Mouse (Mus musculus): ENCODE measurements around the gene Znhit3.
"Not testable (repeated sequence)": the region's sequence is repeated elsewhere in the genome, so short reads cannot be mapped to it uniquely, and the experiment has no call there.

The Znhit3 gene

GRCm38 (mm10) chr11:84919951-84920350 is 3.8 kb upstream of the Znhit3 start:
- DNase-seq: no peak

DNA sequence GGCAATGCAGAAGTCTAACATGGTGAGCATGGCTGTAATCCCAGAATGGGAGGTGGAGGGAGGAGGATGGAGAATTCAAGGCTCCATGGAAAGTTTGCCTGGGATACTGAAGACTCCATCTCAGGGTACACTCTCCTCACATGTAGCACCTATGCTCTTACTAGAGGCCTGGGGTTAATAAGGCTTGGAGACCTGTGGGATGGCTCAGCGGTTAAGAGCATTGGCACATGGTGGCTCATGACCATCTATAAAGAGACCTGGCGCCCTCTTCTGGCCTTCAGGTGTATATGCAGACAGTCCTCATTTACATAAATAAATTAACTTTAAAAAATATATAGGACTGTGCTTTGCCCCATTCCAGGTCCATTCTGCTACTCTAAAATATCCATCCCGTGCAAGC is 3.1 kb upstream of the Znhit3 start:
- peak; percentile 37 to 72 for DNase-seq

DNA sequence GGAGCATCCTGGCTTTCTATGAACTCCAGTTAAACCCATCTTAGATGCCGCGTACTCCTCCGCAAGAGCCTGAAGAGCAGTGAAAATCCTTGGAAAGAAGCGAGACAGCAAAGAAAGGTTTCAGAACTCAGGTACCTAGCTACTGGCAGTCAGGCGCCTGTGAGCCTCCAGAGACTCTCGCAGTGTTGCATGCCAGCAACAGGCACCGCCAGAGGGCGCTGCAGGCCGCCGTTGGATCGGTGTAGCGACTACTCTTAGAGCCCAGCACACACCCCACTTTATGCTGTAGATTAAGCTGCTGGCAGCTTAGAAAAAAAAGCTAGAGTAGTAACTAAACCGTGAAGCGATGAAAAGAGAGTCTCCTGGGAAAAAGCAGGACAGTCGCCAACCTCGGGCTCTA is 2.3 kb upstream of the Znhit3 start:
- DNase-seq: peak; percentile 88 to 98

DNA sequence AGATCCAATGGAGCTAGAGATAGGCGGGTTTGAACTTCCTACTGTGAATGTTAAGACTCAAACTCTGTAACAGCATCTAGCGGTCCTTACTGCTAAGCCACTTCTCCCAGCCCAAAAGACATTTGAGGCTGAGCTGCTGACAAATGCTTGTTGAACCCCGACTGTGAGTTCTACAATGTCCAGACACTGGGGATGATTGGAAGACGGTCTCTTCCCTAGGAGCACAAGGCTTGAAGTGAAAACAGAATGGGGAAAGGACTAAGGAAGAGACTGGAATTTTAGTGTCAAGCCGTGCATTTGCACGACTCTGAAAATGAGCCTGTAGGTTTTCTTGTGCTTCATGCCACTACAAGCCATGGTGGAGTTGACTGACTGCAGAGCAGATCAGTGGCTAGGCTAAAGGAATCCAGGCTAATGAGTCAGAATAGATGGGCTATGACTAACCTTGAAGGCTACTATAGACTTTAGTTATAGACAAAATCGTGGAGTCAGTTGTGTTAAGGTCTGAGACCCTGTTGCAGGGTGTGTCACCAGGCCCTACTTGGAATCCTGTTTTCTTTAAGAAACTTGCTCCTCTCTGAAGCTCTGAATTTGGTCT is 636 bp upstream of the Znhit3 start:
- no peak for DNase-seq

DNA sequence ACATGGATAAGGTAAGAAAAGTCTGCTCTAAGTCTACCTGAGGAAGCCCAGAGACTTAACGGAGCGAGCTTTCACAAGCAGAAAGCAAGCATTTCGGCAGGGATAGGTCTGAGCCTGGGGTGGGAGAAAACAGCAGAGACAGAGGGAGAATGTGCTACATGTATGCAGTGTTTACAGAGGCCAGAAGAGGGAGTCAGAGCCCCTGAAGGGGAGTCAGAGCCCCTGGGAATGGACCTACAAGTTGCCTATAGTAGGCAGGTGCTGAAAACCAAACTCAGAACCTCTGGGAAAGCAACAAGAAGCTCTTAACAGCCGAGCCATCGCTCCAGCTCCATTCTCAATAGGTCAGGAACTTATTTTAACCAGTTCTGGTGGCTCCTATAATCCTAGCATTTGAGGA is 1.5 kb downstream of the Znhit3 start:
- no peak for DNase-seq

DNA sequence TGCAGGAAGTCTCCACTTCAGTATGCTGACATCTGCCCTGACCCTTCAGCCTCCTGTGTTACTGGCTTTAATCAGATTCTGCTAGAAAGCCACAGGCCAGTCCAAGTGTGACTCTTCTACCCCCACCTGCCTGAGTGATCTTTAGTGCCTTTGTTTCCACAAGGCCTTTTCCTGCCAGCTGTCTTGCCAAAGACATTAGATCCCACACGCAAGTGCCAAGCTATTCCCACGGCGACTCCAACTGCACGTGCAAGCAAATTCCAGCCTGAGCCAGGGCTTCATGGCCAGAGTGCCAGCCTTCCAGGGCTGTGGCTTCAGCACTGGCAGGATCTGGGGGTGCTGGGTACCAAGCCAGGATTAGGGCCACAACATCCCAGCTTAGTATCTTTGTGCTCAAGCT is 5.8 kb downstream of the Znhit3 start:
- DNase-seq: no peak

DNA sequence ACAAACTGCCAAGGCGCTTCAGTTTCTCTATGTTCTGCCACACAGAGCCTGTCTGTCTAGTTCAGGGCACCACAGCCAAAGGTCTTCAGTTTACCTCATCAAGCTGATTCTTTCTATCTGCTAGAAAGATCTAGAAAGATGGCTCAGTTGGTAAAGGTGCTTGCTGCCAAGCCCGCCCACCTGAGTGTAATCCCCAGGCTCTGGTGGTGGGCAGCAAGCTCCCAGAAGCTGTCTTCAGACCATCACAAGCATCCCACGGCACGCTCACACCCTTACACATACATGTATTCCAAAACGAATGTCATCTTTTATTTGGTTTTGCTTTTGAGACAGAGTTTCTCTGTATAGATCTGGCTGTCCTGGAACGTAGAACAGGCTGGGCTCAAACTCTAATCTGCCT is 7.7 kb downstream of the Znhit3 start:
- no peak for DNase-seq

DNA sequence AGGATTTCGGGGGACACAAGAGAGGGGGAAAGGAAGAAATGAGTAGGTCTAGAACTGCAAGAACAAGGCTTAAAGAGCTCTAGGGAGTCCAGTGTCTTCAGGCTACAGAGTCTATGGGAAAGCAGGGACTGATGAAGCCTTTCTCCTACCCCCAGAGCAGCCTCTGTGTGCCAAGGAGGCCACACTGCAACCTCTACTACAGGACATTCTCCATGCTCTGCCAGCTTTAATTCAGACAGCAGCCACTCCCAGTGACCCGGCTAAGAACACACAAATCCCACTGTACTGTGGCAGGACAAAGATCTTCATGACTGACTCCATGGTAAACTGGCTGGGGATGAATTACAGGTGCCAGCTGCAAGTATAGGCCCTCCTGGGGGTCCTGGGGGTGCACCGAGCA is 9.1 kb downstream of the Znhit3 start:
- no peak for DNase-seq

DNA sequence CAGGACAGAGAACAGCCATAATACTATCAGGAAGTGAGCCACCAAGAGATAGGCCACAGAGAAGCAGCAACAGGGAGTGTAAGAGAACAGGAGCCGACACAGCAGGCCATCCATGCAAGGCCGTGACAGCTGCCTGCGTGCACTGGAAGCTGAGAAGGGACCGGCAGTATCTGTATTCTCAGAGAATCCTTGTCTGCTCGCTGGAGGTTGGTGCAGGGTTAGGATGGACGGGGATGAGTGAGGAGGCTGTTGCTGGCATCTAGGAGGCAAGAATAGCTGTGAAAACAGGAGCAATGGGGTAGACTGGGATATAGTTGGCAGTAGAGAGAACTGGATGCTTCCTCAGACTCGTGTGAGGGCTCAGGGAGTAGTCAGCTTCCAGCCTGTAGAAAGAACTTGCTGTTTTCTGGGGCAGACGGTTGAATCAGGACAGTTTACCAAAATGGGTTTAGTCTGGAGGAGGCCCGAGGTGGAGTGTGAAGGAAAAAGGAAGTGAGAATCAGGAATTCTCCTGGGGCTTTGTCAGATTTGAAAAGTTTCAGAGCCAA is 11.5 kb downstream of the Znhit3 start:
- no peak for DNase-seq

DNA sequence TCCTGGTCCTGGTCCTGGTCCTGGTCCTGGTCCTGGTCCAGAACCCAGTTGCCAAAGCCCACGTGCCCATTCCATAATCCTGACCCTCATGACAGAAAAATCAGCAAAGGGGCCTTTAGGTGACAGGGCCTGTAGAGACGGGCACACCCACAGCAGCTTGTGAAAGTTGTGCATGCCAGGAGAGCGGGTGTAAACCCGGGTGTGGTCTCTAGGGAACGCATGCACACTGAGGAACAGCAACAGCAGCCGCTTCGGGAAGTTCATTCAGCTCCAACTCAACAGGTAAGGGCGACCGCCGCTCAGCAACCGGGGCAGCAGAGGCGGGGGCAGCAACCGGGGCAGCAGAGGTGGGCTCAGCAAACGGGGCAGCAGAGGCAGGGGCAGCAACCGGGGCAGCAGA is 23.1 kb downstream of the Znhit3 start:
- DNase-seq: no peak

- no peak for DNase-seq
Observed at GRCm38 (mm10) chr11:84891705-84892104, 24.5 kb downstream of the Znhit3 start.

DNA sequence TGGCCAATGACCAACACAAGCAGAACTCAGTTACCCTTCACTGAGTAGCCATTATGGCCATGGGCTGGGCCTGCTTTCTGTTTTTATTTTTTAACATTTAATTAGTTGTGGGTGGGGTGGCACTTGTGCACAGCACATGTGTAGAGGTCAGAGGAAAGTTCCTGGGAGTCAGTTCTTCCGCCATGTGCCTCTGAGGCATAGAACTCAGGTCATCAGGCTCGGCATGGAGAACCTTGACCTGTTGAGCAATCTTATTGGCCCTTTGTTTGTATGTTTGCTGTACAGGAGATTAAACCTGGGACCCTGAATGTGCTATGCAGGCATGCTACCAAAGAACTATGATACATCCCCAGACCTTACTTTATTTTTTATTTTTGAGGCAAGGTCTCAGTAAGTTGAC is 26.7 kb downstream of the Znhit3 start:
- peak in 1 of 2 experiments; percentile 13 for DNase-seq

- DNase-seq: no peak
Observed at GRCm38 (mm10) chr11:84888025-84888424, 28.1 kb downstream of the Znhit3 start.

DNA sequence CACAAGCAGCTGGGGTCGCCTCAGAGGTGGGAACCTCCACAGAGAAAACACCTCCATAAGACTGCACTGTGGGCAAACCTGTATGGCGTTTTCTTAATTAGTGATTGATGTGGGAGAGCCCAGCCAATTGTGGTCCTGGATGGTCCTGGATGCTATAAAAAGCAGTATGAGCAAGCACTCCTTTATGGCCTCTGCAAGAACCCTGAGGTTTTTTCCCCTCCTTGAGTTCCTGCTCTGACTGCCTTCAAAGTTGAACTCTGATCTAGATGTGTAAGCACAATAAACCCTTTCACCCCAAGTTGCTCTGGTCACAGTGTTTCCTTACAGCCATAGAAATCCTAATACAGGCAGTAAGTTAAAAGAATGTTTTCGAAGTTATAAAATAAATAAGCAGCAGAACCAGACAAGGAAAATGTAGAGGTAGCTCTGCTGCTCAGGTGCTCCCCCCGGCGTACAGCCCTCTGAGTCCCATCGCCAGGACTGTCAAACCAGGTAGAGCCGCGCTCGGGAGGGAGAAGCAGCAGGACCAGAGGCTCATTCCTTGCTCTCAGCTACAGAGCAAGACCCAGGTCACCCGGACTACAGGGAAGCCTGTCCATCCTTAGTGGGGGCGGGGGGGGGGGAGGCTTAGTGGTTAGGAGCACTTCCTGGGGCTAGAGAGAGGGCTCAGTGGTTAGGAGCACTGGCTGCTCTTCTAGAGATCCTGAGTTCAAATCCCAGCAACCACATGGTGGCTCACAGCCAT is 29.2 kb downstream of the Znhit3 start:
- DNase-seq: peak in 1 of 2 experiments; percentile 56

GRCm38 (mm10) chr11:84886236-84886635 is 29.9 kb downstream of the Znhit3 start:
- DNase-seq: peak; percentile 57 to 75

DNA sequence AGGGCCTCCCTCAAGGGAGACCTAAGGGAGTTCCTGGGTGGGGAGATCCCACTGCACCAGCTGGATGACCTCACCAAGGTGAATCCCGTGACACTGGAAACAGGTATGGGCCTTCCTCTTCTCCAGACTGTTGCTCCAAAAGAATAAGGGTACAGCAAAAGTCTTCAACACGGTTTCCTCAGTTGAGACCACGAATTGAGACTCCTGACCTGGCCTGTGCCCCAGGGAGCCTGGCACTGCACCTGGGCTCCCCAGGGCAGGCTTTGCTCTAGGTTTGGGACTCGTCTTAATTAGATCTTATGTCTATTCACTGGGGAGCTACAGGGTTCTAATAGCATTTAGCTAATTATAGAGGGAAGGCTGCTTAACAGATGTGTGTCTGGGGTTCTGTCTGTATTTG is 30.9 kb downstream of the Znhit3 start:
- DNase-seq: no peak

DNA sequence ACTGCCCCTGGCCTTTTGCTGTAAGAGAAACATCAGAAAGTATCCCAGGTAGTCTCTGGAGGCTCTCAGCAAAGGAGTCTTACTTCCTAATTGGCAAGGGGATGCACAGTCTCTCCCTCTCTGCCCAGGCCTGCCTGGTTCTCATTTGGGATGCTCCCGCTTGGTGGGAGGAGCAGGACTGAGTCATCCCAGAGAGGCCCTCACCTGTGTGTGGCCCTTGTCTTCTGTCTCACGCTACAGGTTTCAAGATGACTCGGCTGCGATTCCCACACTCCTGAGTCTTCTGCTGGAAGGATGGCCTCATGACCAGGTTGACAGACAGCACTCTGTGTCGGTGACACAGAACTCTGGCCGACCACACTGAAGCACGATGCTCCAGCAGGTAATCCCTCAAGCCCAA is 33.8 kb downstream of the Znhit3 start:
- DNase-seq: no peak

DNA sequence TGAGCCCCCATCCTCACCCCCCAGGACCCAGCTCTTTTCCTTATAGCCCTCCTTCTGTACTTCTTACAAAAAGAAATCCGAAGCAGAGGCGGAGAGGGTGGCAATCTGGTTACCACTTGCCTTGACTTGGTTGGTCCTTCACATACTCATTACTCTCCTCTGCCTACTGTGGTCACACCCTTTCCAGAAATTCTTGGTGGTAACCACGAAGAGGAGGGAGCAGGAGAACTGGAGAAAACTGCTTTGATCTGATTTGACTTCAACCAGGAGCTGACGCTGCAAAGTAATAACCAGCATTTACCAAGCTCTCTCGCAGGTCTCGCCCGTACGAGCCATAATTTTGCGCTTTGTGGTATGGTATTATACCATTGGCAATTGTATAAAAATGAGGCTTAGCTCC is 35.2 kb downstream of the Znhit3 start:
- DNase-seq: no peak

DNA sequence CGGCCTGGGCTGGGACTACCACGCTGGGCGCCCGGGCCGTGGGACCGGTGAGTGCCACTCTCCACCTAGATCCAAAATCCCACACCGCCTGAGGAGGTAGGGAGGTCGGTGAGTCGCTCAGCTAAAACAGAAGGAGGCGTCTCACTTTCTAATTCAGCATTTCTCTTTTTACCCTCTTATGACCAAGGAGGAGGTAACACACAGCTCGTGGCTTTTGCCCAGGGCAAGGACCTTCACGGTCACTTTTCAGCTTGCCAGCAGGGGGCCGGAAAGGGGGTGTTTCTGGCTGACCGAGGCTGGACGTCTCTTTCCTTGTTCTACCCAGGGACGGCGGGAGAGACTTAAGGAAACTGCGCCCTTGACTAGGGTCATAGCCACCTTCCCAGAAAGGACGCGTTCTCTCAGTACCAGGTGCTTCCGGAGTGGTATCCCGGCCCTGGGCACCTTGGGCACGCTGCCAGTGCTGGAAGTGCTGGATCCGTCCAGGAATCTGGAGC is 35.7 kb downstream of the Znhit3 start:
- DNase-seq: peak; percentile 70 to 77

DNA sequence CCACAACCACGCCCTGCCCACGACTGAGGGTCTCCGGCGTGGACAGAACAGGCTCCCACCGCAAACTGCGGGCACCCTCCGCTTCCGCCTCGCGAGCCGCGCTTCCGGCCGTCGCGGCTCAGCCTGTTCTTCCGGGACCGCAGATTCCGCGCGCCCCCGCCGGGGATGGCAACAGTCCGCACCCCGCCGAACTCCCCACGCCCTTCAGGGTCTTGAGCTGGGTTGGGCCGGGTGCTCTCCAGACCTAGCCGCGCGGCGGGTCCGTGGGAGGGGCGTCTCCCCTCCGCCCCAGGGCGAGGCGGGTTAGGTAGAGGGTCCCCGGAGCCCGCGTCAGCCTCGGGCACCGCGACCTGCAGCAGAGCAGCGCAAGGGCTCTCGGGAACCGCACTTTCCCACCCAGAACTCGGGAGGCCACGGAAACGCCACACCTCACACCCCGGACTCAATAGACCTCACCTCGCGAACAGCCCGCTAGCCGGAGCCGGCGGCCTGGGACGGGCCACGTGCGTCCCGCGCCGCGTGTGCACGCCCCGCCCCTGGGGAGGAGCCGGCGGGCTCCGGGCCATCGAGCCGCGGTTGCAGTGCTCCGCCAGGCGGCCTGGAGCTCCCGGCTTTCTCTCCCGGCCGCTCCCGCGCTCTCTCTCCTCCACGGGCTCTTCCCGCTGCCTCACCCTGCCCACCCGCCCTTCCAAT is 36.2 kb downstream of the Znhit3 start, which contains the start of the genes Myo19 and Pigw:
TSS of gene Myo19 (plus strand) at position 377 of the 693 bp plus-strand sequence.
TSS of gene Pigw (minus strand) at position 514 of the 693 bp plus-strand sequence.
- peak; percentile 83 to 92 for DNase-seq

DNA sequence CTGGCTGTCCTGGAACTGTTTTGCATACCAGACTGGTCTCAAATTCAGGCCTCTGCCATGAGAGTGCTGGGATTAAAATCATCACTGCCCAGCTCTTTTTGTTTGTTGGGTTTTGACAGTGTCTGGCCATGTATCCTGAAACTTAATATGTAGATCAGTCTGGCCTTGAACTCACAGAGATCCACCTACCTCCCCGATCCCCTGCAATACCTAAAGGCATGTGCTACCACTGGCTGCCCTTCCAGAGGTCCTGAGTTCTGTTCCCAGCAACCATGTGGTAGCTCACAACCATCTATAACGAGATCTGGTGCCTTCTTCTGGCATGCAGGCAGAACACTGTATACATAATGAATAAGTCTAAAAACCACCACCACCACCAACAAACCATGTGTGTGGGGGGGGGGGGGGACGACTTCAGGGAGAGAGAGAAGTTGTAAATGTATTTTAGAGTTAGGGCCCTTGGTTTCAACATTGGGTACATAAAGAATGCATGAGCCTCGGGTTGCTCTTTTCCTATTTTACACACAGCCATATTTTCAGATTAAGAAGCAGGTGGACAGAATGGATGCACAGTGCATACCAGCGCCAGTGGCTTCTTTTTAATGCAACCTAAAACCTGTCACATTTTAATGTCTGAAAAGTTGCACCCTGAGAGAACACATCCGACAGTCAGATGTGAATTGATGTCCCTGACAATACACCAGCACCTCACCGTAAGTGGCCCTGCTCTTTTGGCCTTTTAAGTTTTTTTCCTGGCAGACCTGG is 37.0 kb downstream of the Znhit3 start:
- no peak for DNase-seq

GRCm38 (mm10) chr11:84876020-84876419 is 40.1 kb downstream of the Znhit3 start:
- DNase-seq: not testable (repeated sequence)

Data from kidney, postnatal 36 days (tissue).